In the genomic region with DNA sequence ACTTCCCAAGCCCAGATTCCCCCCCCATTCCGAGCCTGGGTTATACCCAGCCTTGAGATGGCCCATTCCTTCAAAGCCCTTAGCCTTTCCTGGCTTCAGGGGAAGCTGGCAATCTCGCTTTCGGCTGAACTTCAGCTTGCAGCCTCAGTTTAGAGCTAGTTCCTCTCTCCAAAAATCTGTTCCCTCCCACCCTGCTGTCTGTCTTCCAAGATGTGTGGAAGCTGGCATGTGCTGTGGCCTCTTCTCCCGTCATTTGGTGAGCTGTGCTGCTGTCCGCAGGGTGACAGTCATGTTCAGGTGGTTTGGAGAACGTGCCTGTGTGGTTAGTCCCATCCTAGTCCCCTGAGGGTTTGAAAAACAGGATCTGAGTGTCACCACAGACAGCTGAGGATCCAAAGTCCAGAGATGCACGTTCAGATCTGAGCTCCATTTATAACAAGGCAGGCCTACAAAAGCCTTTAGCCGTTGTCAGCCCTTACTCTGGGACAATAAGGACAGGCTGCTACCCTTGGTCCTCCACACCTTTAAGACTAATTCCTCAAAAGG, we compare ENCODE assay signal across 17 mouse cellular contexts. TPM values are rescaled to one million over a fixed set of nuclear protein-coding genes. Genes with fewer than 3 reads are reported as not detected.
"Had no signal": no experiment of that assay in that cellular context is flagged by ENCODE, and none has a peak within 500 bp of the region (broad histone marks: within the 10 kb centered on the region; RNA-seq: fewer than 3 reads in every experiment).

No protein-coding gene starts in this region.

- H3K4me1 ChIP-seq: stomach, embryonic 15.5 days had no signal

- DNase-seq: kidney, adult 2 months; kidney, postnatal 14 days; left cerebral cortex, postnatal 4 days; liver, embryonic 13.5 days; lung, adult 18-20 months; lung, postnatal 36 days; thymus, postnatal 4 days had no signal

- H3K27ac ChIP-seq: hindbrain, postnatal 0 days; kidney, embryonic 15.5 days; limb, embryonic 13.5 days; liver, embryonic 13.5 days; midbrain, embryonic 12.5 days; stomach, embryonic 15.5 days had no signal

- H3K9me3 ChIP-seq: kidney, embryonic 15.5 days; limb, embryonic 13.5 days; liver, embryonic 13.5 days; midbrain, embryonic 12.5 days; neural tube, embryonic 15.5 days; stomach, embryonic 15.5 days had no signal

- H3K27me3 ChIP-seq: kidney, embryonic 15.5 days; limb, embryonic 13.5 days; stomach, embryonic 15.5 days had no signal

- H3K9ac ChIP-seq: kidney, embryonic 15.5 days; limb, embryonic 13.5 days; liver, embryonic 13.5 days; midbrain, embryonic 12.5 days; neural tube, embryonic 15.5 days; stomach, embryonic 15.5 days had no signal

- H3K4me2 ChIP-seq: kidney, embryonic 15.5 days; limb, embryonic 13.5 days; liver, embryonic 13.5 days; midbrain, embryonic 12.5 days; neural tube, embryonic 15.5 days; stomach, embryonic 15.5 days had no signal

- H3K4me3 ChIP-seq: kidney, embryonic 15.5 days; limb, embryonic 13.5 days; liver, embryonic 13.5 days; midbrain, embryonic 12.5 days; myocyte; neural tube, embryonic 15.5 days; stomach, embryonic 15.5 days had no signal

- ATAC-seq: hindbrain, postnatal 0 days; lung, postnatal 0 days had no signal

- H3K36me3 ChIP-seq: kidney, embryonic 15.5 days; limb, embryonic 13.5 days; liver, embryonic 13.5 days; midbrain, embryonic 12.5 days; neural tube, embryonic 15.5 days; stomach, embryonic 15.5 days had no signal

RNA-seq across cellular contexts. Expression of a gene that starts 14.8 kb away (rescaled TPM):
- total RNA-seq: megakaryocyte, adult 5-6 weeks had no signal

RNA-seq across cellular contexts. Expression of a gene that starts 27.0 kb away (rescaled TPM):
- total RNA-seq: megakaryocyte, adult 5-6 weeks had no signal
- polyA plus RNA-seq: spleen, adult 2 months had no signal
